Mouse (Mus musculus): ENCODE measurements around the gene Cnmd. TPM values are rescaled to one million over a fixed set of nuclear protein-coding genes. Genes with fewer than 3 reads are reported as not detected.
A peak's percentile ranks its signal among the peaks of the same experiment; 100 is the strongest.

Cnmd gene
- total RNA-seq (2021): not detected

DNA sequence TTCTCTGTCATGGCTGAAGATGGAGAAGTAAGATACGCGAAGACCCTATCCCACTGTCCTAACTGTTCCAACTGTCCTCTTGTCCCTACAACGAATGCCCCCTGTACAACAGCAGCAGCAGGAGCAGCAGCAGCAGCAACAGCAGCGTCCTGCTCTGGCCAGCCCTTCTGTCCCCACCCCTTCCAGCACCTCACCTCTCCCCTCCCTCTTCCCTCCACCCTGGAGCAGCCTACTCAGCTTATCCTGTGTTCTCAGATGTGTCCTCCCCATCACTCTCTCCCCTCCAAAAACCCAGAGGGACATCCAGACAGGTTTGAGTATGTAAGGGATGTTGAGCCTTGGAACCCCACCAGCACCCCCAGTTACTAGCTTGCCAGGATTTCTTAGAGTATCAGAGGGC is at the start of gene Cnmd:
Gene Cnmd (minus strand): TSS at position 170 of the 400 bp plus-strand sequence.
- intact Hi-C loops (cut with DNase I): no loop called here
- no peak for DNase-seq

DNA sequence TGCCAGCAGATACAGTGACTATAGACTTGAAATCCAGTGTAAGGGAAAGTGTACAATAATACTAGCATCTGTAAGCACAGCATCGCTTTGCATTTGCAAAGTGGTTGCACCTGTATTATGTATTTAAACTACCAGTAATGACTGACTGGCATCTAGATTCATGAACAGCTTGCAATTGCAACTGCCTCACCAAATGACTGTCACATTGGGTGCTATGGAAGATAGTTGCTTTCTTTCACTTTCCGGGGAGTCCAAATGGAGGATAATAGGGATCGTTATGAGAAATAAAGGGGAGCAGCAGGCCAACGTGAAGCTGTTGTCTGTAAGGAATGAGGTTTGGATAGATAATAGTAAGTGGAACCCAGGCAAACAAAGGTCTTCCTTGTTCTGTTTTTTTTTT is 49.3 kb upstream of the Cnmd start:
- DNase-seq: no peak
- intact Hi-C loops (cut with DNase I): no loop called here

DNA sequence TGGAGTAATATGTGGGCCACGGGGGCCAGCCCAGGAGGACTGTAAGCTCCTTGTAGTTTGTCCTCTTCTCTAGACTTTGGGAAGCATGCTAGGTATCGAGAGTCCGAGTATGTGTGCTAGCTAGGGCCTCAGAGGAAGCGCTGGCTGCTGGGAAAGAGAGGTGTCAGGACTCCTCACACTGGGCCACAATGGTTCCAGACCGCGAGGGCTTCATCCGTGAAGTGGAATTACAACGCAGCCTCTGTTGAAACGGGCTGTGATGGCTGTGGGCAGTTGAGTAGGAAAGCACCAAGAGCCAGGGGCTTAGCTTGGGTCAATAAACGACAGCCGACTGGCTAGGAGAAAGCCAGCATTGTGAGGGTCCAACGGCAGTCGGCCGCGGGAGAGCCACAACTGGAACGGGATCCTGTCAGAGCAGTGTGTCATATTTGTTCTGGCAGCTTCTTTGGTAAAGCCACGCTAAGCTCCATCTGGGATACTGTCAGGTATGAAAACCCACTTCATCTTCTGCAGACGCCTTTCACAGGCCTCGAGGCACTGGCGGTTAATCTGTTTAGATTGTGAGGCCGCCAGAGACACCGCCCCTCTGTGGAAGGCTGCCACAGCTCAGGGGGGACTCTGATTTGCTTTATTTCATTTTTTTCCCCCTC is 41.7 kb upstream of the Cnmd start:
- intact Hi-C loops (cut with DNase I): no loop called here

DNA sequence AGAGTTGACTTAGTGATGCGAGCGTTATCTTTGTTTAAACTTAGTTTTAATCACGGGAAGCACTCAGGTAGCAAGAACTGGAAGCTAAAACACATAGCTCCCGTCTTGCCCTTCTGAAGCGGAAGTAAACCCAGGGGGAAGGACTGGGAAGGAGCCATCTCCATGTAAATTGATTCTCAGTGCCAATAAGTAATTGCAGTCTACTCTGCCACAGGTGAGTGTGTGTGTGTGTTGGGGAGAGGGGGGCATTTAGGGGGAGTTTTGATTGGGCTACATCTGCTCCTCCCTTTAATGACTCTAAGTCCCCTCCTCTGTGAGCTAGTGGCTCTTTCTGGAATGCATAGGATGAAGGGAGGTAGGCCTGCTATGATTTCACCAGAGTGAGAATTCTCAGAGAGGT is 39.6 kb upstream of the Cnmd start:
- intact Hi-C loops (cut with DNase I): no loop called here
- no peak for DNase-seq

More for the DNA sequence above, 41.7 kb upstream of the Cnmd start:
- DNase-seq: no peak

DNA sequence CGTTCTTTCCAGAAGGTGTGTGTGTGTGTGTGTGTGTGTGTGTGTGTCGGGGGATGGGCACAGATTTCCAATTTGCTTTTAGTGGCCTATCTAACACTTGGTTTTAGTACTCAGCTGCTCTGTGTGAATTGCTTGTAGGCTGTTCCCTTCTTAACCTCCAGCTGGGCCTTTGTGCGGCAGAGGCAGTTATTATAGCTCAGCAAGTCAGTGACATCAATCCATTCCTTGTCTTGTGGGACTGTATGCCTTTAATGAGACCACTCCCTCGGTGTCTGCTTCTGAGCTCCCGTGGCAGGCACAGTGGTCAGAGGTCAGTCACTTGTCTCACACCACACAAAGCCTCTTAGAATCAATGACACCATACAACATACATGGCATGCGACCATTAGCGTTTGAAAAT is 39.1 kb upstream of the Cnmd start:
- intact Hi-C loops (cut with DNase I): no loop called here

DNA sequence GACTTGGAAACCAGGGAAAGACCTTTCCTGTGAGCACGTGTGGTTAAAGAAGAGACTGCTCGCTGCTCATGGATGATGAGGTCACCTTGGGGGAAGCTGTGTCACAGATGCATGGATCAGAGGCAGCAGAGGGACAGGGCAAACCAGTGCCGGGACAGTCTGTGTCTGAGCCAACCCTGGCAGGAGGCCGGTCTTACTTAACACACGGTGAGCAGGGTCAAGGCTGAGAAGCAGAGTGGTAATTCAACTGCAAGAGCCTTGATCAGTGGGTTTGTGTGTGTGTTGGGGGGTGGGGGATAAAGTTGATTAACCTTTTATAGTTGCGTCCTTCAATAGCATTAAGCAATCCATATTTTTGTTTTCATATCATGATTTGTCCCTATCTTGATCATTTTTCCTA is 37.4 kb upstream of the Cnmd start:
- peak; percentile 15 to 27 for DNase-seq
- intact Hi-C loops (cut with DNase I): no loop called here

More for the DNA sequence above, 39.1 kb upstream of the Cnmd start:
- DNase-seq: no peak

GRCm38 (mm10) chr14:79690068-79690844 is 28.3 kb upstream of the Cnmd start:
- intact Hi-C loops (cut with DNase I): no loop called here
- peak; percentile 35 to 43 for DNase-seq

DNA sequence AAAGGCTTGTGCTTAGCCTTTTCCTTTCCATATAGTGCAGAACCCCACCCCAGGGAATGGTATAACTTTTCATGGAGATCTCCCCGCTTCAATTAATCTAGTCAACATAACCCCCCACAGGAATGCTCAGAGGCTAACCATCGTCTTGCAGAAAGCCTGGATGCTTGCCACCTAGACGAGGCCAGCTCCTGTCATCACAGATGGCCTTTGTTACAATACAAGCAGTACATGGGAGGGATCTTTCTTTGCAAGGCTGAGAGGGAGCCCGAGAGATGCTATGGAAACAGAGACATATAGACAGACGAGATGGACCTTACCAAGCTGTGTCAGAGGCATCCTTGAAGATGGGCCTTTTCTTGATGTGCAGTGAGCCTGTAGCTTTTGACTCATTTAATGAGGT is 18.7 kb upstream of the Cnmd start:
- peak; percentile 32 to 45 for DNase-seq
- intact Hi-C loops (cut with DNase I): no loop called here

DNA sequence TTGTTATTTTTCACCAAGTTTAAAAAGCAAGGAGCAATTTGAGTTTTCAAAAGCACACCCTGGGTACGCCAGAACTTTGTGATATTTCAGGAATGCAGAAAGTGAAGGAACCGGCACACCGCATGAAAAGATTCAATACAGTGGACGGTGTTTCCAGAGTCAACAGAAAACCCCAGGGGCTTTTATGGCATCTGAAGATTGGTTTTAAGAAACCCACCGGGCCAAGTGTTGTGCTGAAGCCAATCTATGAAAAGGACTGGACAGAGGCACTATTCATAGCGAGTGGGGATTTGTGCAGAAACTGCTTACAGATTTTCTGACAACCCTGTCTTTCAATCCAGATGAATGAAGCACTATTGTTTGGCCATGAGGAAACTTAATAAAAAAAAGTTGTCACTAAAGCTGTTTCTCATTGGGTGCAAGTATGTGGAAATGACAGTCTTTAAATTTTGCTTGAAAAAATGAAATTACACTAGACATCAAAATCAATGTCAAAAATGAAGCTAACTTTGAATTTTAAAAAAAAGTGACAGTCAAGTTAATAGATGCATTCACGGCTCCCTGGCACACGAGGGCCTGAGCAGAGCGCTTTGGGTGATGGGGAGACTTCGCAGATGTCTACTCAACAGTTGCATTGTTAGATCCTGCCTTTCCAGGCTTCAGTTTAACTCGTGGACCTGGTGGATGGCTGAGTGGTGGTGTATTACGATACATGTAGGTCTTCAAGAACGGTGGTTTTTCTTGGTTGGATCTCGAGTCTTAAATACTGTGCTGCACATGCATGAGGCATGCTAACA is 16.1 kb upstream of the Cnmd start:
- intact Hi-C loops (cut with DNase I): no loop called here
- no peak for DNase-seq

DNA sequence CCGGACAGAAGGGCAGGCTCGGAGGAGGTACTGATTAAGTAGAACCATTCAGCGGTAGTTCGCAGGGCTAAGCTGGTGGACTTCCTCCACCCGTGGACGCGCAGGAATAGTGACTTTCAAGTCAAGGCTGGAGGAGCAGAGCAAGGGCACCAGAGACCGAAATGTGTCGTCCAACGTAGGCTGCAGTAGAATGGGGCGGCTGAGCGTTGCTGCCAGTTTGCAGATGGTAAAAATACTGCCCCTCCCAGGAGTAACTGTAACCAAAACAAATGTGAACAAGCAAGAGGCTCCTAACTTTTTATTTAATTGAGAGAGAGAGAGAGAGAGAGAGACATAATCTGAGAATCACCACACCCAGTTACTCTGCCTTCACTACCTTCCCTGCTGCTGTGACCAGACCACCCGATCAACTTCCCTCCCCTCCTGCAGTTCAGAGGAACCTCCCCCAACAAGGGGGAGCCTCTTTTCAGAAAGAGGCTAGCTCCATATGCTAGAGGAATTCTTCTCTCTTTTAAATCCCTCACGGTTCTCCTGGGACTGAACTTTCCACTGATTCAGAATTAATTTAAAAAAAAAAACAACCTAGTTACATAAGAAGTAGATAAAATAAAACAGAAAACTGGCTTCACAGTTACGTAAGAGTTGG is 15.3 kb upstream of the Cnmd start:
- intact Hi-C loops (cut with DNase I): no loop called here
- DNase-seq: no peak

GRCm38 (mm10) chr14:79673083-79674013 is 11.4 kb upstream of the Cnmd start:
- intact Hi-C loops (cut with DNase I): no loop called here
- peak in 1 of 2 experiments; percentile 18 for DNase-seq

- intact Hi-C loops (cut with DNase I): no loop called here
- DNase-seq: no peak
These were observed 10.6 kb upstream of the Cnmd start for GRCm38 (mm10) chr14:79672567-79672966.

DNA sequence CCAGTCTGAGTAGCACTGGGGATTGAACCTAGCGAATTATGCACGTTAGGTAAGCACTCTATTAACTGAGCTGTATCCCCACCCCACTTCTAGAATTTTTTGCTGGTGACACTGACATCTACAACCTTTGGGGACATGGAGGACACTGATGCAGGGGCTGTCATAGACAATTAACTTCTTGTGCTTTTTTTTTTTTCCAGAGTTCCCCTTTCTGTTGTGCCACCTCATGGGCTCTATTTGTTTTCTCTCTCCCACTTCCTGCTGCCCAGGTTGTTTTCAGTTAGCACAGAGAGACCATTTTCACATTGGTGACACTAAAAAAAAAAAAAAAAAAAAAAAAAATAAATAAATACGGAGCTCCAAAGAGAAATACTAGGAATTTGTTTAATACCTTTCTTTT is 9.0 kb upstream of the Cnmd start:
- intact Hi-C loops (cut with DNase I): no loop called here
- no peak for DNase-seq

GRCm38 (mm10) chr14:79661005-79661917 is 709 bp downstream of the Cnmd start:
- intact Hi-C loops (cut with DNase I): no loop called here
- peak; percentile 68 to 71 for DNase-seq

GRCm38 (mm10) chr14:79660467-79660866 is 1.5 kb downstream of the Cnmd start:
- intact Hi-C loops (cut with DNase I): no loop called here
- no peak for DNase-seq

- DNase-seq: no peak
- intact Hi-C loops (cut with DNase I): no loop called here
These were observed 3.0 kb downstream of the Cnmd start for GRCm38 (mm10) chr14:79658748-79659508.

DNA sequence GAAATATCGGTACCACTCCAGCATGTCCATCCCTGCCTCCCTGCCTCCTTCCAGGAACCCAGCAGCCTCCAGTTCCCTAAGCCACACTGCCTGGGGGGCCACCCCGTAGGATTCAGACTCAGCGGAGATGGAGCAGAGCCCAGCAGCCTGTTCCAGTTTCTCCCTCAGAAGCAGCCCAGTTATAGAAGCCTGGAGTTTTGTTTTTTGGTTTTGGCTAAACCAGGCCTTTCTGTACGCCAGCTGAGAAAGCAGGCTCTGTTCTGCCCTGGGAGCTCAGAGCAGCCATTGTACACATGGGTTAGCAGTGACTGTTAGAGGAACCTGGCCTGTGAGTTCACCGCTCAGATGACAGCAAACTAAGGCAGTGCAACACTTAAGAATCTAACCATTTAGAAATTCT is 3.7 kb downstream of the Cnmd start:
- intact Hi-C loops (cut with DNase I): no loop called here
- DNase-seq: peak; percentile 25 to 36

GRCm38 (mm10) chr14:79652654-79653053 is 9.3 kb downstream of the Cnmd start:
- intact Hi-C loops (cut with DNase I): no loop called here
- DNase-seq: no peak

All from heart, postnatal 10 days (tissue).